Mouse (Mus musculus) c-Kit-positive CD71-negative TER-119-negative erythroid progenitor cells, embryonic 14.5 days (primary cell): Measurements from ENCODE around the gene Hs3st6.

ENCODE experiments used
- DNase-seq: peaks from one replicate; pipeline ENCODE4 v3.0.0-alpha.2; 2013; ENCODE audit warnings: low read depth

The Hs3st6 gene

GRCm38 (mm10) chr17:24729067-24729466 is 23.7 kb upstream of the Hs3st6 start:
- DNase-seq, result no peak

GRCm38 (mm10) chr17:24730787-24731186 is 22.0 kb upstream of the Hs3st6 start:
- no peak for DNase-seq

- no peak for DNase-seq
Observed at GRCm38 (mm10) chr17:24732233-24732935, 20.4 kb upstream of the Hs3st6 start.

- no peak for DNase-seq
Observed at GRCm38 (mm10) chr17:24733434-24734050, 19.2 kb upstream of the Hs3st6 start.

GRCm38 (mm10) chr17:24734513-24734912 is 18.3 kb upstream of the Hs3st6 start:
- no peak for DNase-seq

- no peak for DNase-seq
Observed at GRCm38 (mm10) chr17:24735446-24735845, 17.3 kb upstream of the Hs3st6 start.

GRCm38 (mm10) chr17:24736330-24737051 is 16.3 kb upstream of the Hs3st6 start, which contains the start of gene Msrb1:
Gene Msrb1 (plus strand): TSS chr17:24736642.
- DNase-seq, result peak; percentile 99

- DNase-seq, result no peak
Observed at GRCm38 (mm10) chr17:24737135-24737810, 15.5 kb upstream of the Hs3st6 start.

GRCm38 (mm10) chr17:24738238-24738637 is 14.6 kb upstream of the Hs3st6 start:
- DNase-seq, result no peak

GRCm38 (mm10) chr17:24739926-24740325 is 12.9 kb upstream of the Hs3st6 start:
- no peak for DNase-seq

GRCm38 (mm10) chr17:24742307-24742706 is 10.5 kb upstream of the Hs3st6 start:
- DNase-seq, result no peak

GRCm38 (mm10) chr17:24743896-24744295 is 8.9 kb upstream of the Hs3st6 start:
- no peak for DNase-seq

- no peak for DNase-seq
Observed at GRCm38 (mm10) chr17:24744381-24744780, 8.4 kb upstream of the Hs3st6 start.

- DNase-seq, result peak; percentile 90
Observed at GRCm38 (mm10) chr17:24745526-24746497, 7.0 kb upstream of the Hs3st6 start.

- no peak for DNase-seq
Observed at GRCm38 (mm10) chr17:24746986-24747385, 5.8 kb upstream of the Hs3st6 start.

- no peak for DNase-seq
Observed at GRCm38 (mm10) chr17:24751528-24751927, 1.3 kb upstream of the Hs3st6 start.

- no peak for DNase-seq
Observed at GRCm38 (mm10) chr17:24757394-24757793, 4.6 kb downstream of the Hs3st6 start.

- DNase-seq, result no peak
Observed at GRCm38 (mm10) chr17:24761121-24761520, 8.3 kb downstream of the Hs3st6 start.

GRCm38 (mm10) chr17:24765016-24765905 is 12.5 kb downstream of the Hs3st6 start:
- no peak for DNase-seq

GRCm38 (mm10) chr17:24766266-24766875 is 13.6 kb downstream of the Hs3st6 start:
- DNase-seq, result no peak
